Mouse (Mus musculus): ENCODE data around the gene Nupr1l.

Nupr1l gene

DNA sequence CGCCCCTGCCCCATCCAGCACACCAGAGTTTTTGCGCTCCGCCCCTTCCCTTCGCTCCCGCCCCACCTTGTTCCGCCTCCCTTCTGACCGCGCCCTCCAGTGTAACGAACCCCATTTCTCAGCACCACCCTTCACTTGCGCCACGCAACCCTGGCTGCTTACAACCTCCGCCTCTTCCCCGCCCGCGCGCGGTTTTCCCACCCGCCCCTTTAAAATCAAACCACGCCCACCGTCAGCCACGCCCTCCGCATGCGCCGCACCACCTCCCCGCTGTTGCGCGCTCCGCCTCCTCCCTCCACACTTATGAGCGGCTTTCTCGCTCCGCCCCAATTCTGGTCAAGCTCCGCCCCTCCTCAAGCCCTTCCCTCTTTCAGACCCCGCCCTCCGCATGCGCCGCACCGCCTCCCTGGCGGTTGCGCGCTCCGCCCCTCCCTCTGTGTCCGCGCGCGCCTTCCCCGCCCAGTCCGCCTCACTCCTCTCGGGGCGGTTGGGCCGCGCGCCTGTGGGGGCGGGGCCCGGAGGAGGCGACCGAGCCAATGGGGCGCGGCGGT lies 33.2 kb downstream of the Nupr1l start, which contains the start of gene Vkorc1l1:
TSS of gene Vkorc1l1 (plus strand) at position 476 of the 551 bp plus-strand sequence.
- TF ChIP-seq GATA4 (IDR thresholded peaks at IDR 0.05; ENCODE audit: insufficient replicate concordance, low read length): no peak

DNA sequence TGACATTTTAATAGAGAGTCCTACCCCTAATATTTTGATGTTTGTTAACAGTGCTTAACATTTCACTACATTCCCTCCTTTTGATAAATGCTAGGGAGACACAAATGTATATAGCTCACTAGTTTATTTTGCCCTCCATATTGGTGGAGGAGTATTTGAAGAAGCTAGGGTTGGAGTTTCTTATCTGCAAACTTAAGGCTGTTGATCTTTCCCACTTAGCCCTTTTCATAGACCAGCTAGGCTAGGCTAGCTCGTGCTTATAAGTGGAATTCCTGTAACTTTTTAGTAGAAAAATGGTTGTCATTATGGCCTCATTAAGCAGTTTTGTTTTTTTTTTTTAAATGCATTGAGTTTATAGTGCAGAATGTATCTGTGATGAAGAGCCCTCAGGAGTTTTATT lies 35.1 kb downstream of the Nupr1l start:
- no peak for TF ChIP-seq GATA4 (IDR thresholded peaks at IDR 0.05; ENCODE audit: insufficient replicate concordance, low read length)

DNA sequence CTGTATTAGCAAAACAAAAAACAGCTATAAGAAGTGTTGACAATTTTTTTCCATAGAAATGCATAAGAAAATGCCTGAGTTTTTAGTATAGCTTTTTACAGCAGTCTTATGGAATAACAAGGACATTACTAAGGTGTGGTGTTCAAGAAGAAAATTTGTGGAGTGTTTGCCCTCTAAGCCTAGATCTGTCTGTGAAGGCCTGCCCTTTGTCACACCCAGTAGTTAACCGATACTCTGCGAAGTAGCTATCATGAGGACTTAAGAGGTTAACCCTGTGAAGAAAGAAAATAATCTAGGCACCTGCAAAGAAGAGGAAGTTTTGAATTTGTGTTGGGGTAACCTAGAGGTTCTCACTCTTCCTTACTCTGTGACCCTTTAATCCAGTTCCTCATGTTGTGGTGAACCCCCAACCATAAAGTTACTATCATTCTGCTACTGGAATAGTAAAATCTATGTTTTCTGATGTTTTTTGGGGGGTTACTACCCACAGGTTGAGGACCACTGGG lies 39.2 kb downstream of the Nupr1l start:
- TF ChIP-seq GATA4 (IDR thresholded peaks at IDR 0.05; ENCODE audit: insufficient replicate concordance, low read length): no peak

- no peak for TF ChIP-seq GATA4 (IDR thresholded peaks at IDR 0.05; ENCODE audit: insufficient replicate concordance, low read length)
These were observed 43.8 kb downstream of the Nupr1l start for GRCm38 (mm10) chr5:129952143-129952542.

DNA sequence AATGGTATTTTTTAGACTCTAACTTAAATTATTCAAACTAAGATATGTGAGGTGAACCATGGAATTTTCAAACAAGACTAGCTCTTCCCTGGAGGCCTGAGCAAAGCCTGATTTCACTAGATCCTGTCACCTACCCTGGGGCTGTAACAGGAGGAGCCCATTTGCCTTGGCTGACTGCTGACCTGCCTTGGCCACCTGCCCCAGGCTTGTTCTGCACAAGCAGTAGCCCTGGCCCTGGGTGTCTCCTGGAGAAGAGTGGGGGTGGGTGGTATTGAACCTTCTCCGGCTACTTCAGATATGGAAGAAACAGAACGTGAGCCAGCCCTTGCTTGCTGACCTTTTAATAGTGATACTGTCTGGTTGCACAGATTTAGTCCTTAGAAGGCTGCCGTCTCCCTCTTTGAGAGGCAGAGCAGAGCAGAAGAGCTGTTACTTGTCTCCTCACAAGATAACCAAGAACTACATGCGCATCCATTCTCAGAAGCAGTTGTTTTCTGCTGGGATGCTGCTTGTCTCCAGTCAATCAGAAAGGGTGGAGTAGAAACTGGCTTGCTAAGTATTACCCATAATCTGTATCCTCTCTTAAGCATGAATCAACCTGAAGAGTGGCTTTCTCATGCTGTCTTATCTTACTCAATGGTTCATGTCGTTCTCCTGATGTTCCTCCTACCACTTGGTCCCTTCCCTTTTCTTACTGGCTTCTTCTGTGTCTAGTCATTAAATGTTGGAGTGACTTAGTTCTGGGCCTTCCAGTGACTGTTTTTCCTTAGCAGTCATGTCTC lies 46.3 kb downstream of the Nupr1l start:
- no peak for TF ChIP-seq GATA4 (IDR thresholded peaks at IDR 0.05; ENCODE audit: insufficient replicate concordance, low read length)

DNA sequence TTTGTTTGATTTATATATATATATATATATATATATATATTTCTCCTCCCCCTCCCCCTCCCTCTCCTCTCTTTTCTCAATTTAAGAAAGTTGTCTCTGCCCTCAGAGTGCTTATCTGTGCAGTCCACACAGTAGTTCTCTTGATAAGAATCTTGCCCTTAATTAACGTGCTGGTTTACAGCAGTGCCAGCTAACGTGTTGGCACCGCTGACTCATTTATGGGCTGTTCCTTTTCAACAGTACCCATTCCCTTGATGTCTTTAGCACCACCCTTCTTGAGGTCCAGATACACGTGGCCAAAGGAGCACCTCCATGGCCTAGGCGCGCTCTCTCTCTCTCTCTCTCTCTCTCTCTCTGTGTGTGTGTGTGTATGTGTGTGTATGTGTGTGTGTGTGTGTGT lies 47.5 kb downstream of the Nupr1l start:
- TF ChIP-seq GATA4 (IDR thresholded peaks at IDR 0.05; ENCODE audit: insufficient replicate concordance, low read length): no peak

DNA sequence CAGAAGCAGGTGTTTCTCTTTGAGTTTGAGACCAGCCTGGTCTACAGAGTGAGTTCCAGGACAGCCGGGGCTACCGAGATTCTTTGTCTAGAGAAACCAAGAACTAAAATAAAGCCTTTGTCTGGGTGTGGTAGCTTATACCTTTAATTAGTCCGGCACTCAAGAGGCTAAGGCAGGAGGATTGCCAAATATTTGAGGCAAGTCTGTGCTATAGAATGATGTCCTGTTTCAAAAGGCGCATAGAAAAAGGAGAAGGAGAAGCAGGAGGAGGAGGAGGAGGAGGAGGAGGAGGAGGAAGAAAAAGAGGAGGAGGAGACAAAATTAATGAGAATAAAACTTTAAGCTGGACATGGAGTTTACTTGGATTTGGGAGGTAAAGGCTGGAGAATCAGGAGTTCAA lies 54.9 kb downstream of the Nupr1l start:
- TF ChIP-seq GATA4 (IDR thresholded peaks at IDR 0.05; ENCODE audit: insufficient replicate concordance, low read length): no peak
